In the genomic region with DNA sequence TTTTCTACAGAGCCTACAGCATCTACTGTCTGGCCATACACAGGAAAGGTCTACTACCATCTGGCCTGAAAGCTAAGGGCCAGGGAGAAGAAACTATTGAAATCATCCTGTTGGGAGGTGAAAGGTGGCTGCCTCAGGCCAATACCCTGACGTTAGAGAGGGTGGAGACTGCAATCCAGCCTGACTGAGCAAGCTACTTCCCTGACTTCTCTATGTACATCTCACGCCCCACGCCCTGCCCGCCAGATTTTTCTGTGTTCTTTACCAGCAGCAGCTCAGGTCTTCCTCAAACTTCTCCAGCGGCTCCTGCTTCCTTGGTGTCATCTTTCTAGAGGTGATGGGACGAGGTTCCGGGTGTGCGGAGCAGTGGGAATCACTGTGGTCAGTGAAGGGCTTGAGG, we compare ENCODE assay signal across 22 mouse cellular contexts. TPM values are rescaled to one million over a fixed set of nuclear protein-coding genes. Genes with fewer than 3 reads are reported as not detected.
DNase-seq lines count a peak whose midpoint lies in the region; ATAC-seq and TF ChIP-seq lines count a peak whose summit lies in the region.
"Had no signal": no experiment of that assay in that cellular context is flagged by ENCODE, and none has a peak within 500 bp of the region (broad histone marks: within the 10 kb centered on the region; RNA-seq: fewer than 3 reads in every experiment).

No protein-coding gene starts in this region.

- TF ChIP-seq EP300 in heart, postnatal 0 days (IDR thresholded peaks at IDR 0.05; ENCODE audit: low read depth), result no peak

- H3K27ac ChIP-seq in heart, embryonic 15.5 days, result peak overlapping the region; percentile 91
- peak overlapping the region; percentile 94 for H3K27ac ChIP-seq in heart, postnatal 0 days (ENCODE audit: low read depth)
- H3K27ac ChIP-seq: forebrain, embryonic 12.5 days; hindbrain, embryonic 10.5 days; limb, embryonic 13.5 days; liver, embryonic 15.5 days; midbrain, embryonic 15.5 days; neural tube, embryonic 15.5 days had no signal

- no peak for ATAC-seq in heart, embryonic 15.5 days (replicated peaks; ENCODE audit: insufficient number of reproducible peaks, insufficient read depth, low FRiP score, low read depth)
- ATAC-seq in heart, postnatal 0 days (ENCODE audit: insufficient read depth, low read depth), result no peak
- ATAC-seq: midbrain, embryonic 15.5 days had no signal

- peaks cover 79% of the 10 kb centered on the region for H3K4me1 ChIP-seq in heart, embryonic 15.5 days (replicated peaks)
- H3K4me1 ChIP-seq in E14TG2a.4 (replicated peaks; ENCODE audit: low read depth, low read length), result peaks cover 62% of the 10 kb centered on the region
- peaks cover 67% of the 10 kb centered on the region for H3K4me1 ChIP-seq in heart, postnatal 0 days (ENCODE audit: control insufficient read depth, insufficient read depth)

- peak; percentile 88 for DNase-seq in heart, adult 11 months
- no peak for DNase-seq in heart, adult 9 months (ENCODE audit: low spot score in 2 of 2)
- DNase-seq in heart, postnatal 4 days, result no peak
- DNase-seq in heart, postnatal 0 days (ENCODE audit: low spot score), result no peak
- DNase-seq in ovary, postnatal 10 days (ENCODE audit: low spot score), result no peak
- DNase-seq in adrenal gland, postnatal 4 days (ENCODE audit: low spot score in 2 of 2), result no peak
- DNase-seq: adrenal gland, postnatal 36 days; B cell, adult 2 months; cerebellum, adult 18-20 months; cerebellum, postnatal 25 days; gastrocnemius, postnatal 10 days; kidney, adult 11 months; kidney, postnatal 10 days; thymus, postnatal 25 days had no signal

- no peak overlapping the region for H3K9ac ChIP-seq in heart, embryonic 15.5 days
- H3K9ac ChIP-seq in heart, postnatal 0 days (replicated peaks; ENCODE audit: low read depth, low read length), result no peak overlapping the region
- H3K9ac ChIP-seq: forebrain, embryonic 12.5 days; limb, embryonic 13.5 days; liver, embryonic 15.5 days; midbrain, embryonic 15.5 days; neural tube, embryonic 15.5 days had no signal

- 64% methylated on average over 8 of the region's 8 CpGs for WGBS in heart, embryonic 15.5 days
- 71% methylated on average over 8 of the region's 8 CpGs for WGBS in heart, postnatal 0 days

- no peaks in the 10 kb centered on the region for H3K27me3 ChIP-seq in heart, embryonic 15.5 days
- H3K27me3 ChIP-seq in E14TG2a.4 (ENCODE audit: insufficient read depth, low read length), result no peaks in the 10 kb centered on the region
- H3K27me3 ChIP-seq in heart, postnatal 0 days (ENCODE audit: control insufficient read depth, insufficient read depth, low read length), result no peaks in the 10 kb centered on the region
- H3K27me3 ChIP-seq: forebrain, embryonic 12.5 days; limb, embryonic 13.5 days; liver, embryonic 15.5 days; midbrain, embryonic 15.5 days; neural tube, embryonic 15.5 days had no signal

- H3K36me3 ChIP-seq in heart, embryonic 15.5 days, result no peaks in the 10 kb centered on the region
- H3K36me3 ChIP-seq in E14TG2a.4 (ENCODE audit: insufficient read depth, low read length), result peaks cover 3% of the 10 kb centered on the region; the same call in 1 of the 2 replicates
- H3K36me3 ChIP-seq in heart, postnatal 0 days (replicated peaks; ENCODE audit: control insufficient read depth, insufficient read depth, low read length), result 0 out of 2 replicates have a peak, but pooled peaks cover 3% of the 10 kb centered on the region
- H3K36me3 ChIP-seq: forebrain, embryonic 12.5 days; hindbrain, embryonic 10.5 days; limb, embryonic 13.5 days; liver, embryonic 15.5 days; midbrain, embryonic 15.5 days; neural tube, embryonic 15.5 days had no signal

- no peak overlapping the region for H3K4me2 ChIP-seq in heart, embryonic 15.5 days
- no peak overlapping the region for H3K4me2 ChIP-seq in heart, postnatal 0 days (ENCODE audit: low read depth, low read length)
- H3K4me2 ChIP-seq: forebrain, embryonic 12.5 days; limb, embryonic 13.5 days; liver, embryonic 15.5 days; midbrain, embryonic 15.5 days; neural tube, embryonic 15.5 days had no signal

- no peak overlapping the region for H3K4me3 ChIP-seq in heart, embryonic 15.5 days
- peak overlapping the region; percentile 49 for H3K4me3 ChIP-seq in E14TG2a.4 (replicated peaks; ENCODE audit: low read length)
- H3K4me3 ChIP-seq in heart, postnatal 0 days (ENCODE audit: low read depth, low read length), result no peak overlapping the region
- H3K4me3 ChIP-seq: forebrain, embryonic 12.5 days; hindbrain, embryonic 10.5 days; limb, embryonic 13.5 days; liver, embryonic 15.5 days; midbrain, embryonic 15.5 days; neural tube, embryonic 15.5 days had no signal

- TF ChIP-seq CTCF in E14TG2a.4 (conservative IDR thresholded peaks at IDR 0.05; ENCODE audit: low read length), result no peak
- no peak for TF ChIP-seq CTCF in heart, postnatal 0 days (IDR thresholded peaks at IDR 0.05; ENCODE audit: low read depth)

- H3K9me3 ChIP-seq in heart, embryonic 15.5 days (replicated peaks), result no peaks in the 10 kb centered on the region
- no peaks in the 10 kb centered on the region for H3K9me3 ChIP-seq in E14TG2a.4 (ENCODE audit: low read length)
- H3K9me3 ChIP-seq in heart, postnatal 0 days (replicated peaks; ENCODE audit: control insufficient read depth, low read length), result no peaks in the 10 kb centered on the region
- H3K9me3 ChIP-seq: forebrain, embryonic 12.5 days; hindbrain, embryonic 10.5 days; limb, embryonic 13.5 days; liver, embryonic 15.5 days; midbrain, embryonic 15.5 days; neural tube, embryonic 15.5 days had no signal

RNA-seq across cellular contexts. Expression of gene Daam1, which starts 58.4 kb away (rescaled TPM):
- 20.9 and 21.4 TPM in 2 replicates for polyA plus RNA-seq in heart, embryonic 15.5 days (2015; fragmentation: Nextera tagmentation; extraction: Ambion mirVana)
- total RNA-seq in heart, postnatal 4 days (2021), result 10 to 100 TPM; 88.8 to 92.1 TPM
- total RNA-seq in heart, postnatal 0 days (2014; rRNA removed; ENCODE audit: low replicate concordance), result 33.8 and 44.5 TPM in 2 replicates
- 12.3 and 12.8 TPM in 2 replicates for polyA plus RNA-seq in heart, postnatal 0 days (2015; fragmentation: Nextera tagmentation; extraction: Ambion mirVana)
- 10 to 100 TPM; 30.5 to 31.4 TPM for total RNA-seq in adrenal gland, postnatal 4 days (2021)
